Mouse (Mus musculus) retina, embryonic 14.5 days (tissue): ENCODE data around the gene Slc27a2.

ENCODE experiments used
- DNase-seq: peaks from one replicate; pipeline ENCODE4 v3.0.0-alpha.2; 2015; ENCODE audit warnings: low spot score

Gene Slc27a2

GRCm38 (mm10) chr2:126553291-126553639 lies 1.1 kb downstream of the Slc27a2 start:
- DNase-seq, result no peak

GRCm38 (mm10) chr2:126555533-126555932 lies 3.3 kb downstream of the Slc27a2 start:
- no peak for DNase-seq

- DNase-seq, result no peak
Observed at GRCm38 (mm10) chr2:126560094-126560493, 7.9 kb downstream of the Slc27a2 start.

GRCm38 (mm10) chr2:126563411-126564105 lies 11.4 kb downstream of the Slc27a2 start:
- no peak for DNase-seq

GRCm38 (mm10) chr2:126572163-126572562 lies 20.0 kb downstream of the Slc27a2 start:
- DNase-seq, result no peak

GRCm38 (mm10) chr2:126572747-126573146 lies 20.5 kb downstream of the Slc27a2 start:
- DNase-seq, result no peak

GRCm38 (mm10) chr2:126575391-126576176 lies 23.4 kb downstream of the Slc27a2 start:
- no peak for DNase-seq

- DNase-seq, result no peak
Observed at GRCm38 (mm10) chr2:126577362-126577761, 25.2 kb downstream of the Slc27a2 start.

GRCm38 (mm10) chr2:126579282-126579681 lies 27.1 kb downstream of the Slc27a2 start:
- no peak for DNase-seq

- no peak for DNase-seq
Observed at GRCm38 (mm10) chr2:126583960-126584359, 31.8 kb downstream of the Slc27a2 start.

GRCm38 (mm10) chr2:126584621-126585369 lies 32.6 kb downstream of the Slc27a2 start:
- DNase-seq, result no peak

GRCm38 (mm10) chr2:126587468-126587867 lies 35.3 kb downstream of the Slc27a2 start:
- no peak for DNase-seq

- DNase-seq, result no peak
Observed at GRCm38 (mm10) chr2:126591304-126591703, 39.1 kb downstream of the Slc27a2 start.

GRCm38 (mm10) chr2:126593831-126594610 lies 41.8 kb downstream of the Slc27a2 start:
- peak; percentile 82 for DNase-seq

GRCm38 (mm10) chr2:126596347-126597072 lies 44.3 kb downstream of the Slc27a2 start:
- no peak for DNase-seq

- no peak for DNase-seq
Observed at GRCm38 (mm10) chr2:126597279-126598241, 45.4 kb downstream of the Slc27a2 start.

GRCm38 (mm10) chr2:126598359-126598758 lies 46.2 kb downstream of the Slc27a2 start:
- DNase-seq, result no peak

- DNase-seq, result peak; percentile 43
Observed at GRCm38 (mm10) chr2:126599005-126599404, 46.8 kb downstream of the Slc27a2 start.

- DNase-seq, result no peak
Observed at GRCm38 (mm10) chr2:126600533-126600932, 48.3 kb downstream of the Slc27a2 start.
